Mouse (Mus musculus): ENCODE results near the gene Ano7. TPM values are rescaled to one million over a fixed set of nuclear protein-coding genes. Genes with fewer than 3 reads are reported as not detected.

The Ano7 gene
- under 1 TPM; 0.18 to 0.74 (median 0.51) TPM for total RNA-seq (2022)

- DNase-seq (ENCODE audit: low spot score in 2 of 2), result no peak
Measured at GRCm38 (mm10) chr1:93373665-93374064, at the start of gene Ano7. Gene Ano7, plus strand, starts transcription at chr1:93373930.

GRCm38 (mm10) chr1:93323973-93324372 lies 49.8 kb upstream of the Ano7 start:
- DNase-seq (ENCODE audit: low spot score in 2 of 2), result no peak

- no peak for DNase-seq (ENCODE audit: low spot score in 2 of 2)
Measured at GRCm38 (mm10) chr1:93326446-93326845, 47.3 kb upstream of the Ano7 start.

- no peak for DNase-seq (ENCODE audit: low spot score in 2 of 2)
Measured at GRCm38 (mm10) chr1:93334621-93335020, 39.1 kb upstream of the Ano7 start.

GRCm38 (mm10) chr1:93342648-93343503 lies 30.9 kb upstream of the Ano7 start, which contains the start of the genes Ppp1r7 and Pask:
Gene Ppp1r7, plus strand, starts transcription at chr1:93342854.
Gene Pask, minus strand, starts transcription at chr1:93343482.
- DNase-seq (ENCODE audit: low spot score in 2 of 2), result peak; percentile 88 to 96

- DNase-seq (ENCODE audit: low spot score in 2 of 2), result peak in 1 of 2 experiments; percentile 94
Measured at GRCm38 (mm10) chr1:93343504-93344047, 30.2 kb upstream of the Ano7 start.

GRCm38 (mm10) chr1:93347176-93347575 lies 26.6 kb upstream of the Ano7 start:
- DNase-seq (ENCODE audit: low spot score in 2 of 2), result no peak

GRCm38 (mm10) chr1:93349701-93350100 lies 24.0 kb upstream of the Ano7 start:
- no peak for DNase-seq (ENCODE audit: low spot score in 2 of 2)

- peak in 1 of 2 experiments; percentile 43 for DNase-seq (ENCODE audit: low spot score in 2 of 2)
Measured at GRCm38 (mm10) chr1:93352724-93353123, 21.0 kb upstream of the Ano7 start.

- no peak for DNase-seq (ENCODE audit: low spot score in 2 of 2)
Measured at GRCm38 (mm10) chr1:93362661-93363060, 11.1 kb upstream of the Ano7 start.

- DNase-seq (ENCODE audit: low spot score in 2 of 2), result no peak
Measured at GRCm38 (mm10) chr1:93365641-93366040, 8.1 kb upstream of the Ano7 start.

GRCm38 (mm10) chr1:93377307-93377706 lies 3.6 kb downstream of the Ano7 start:
- no peak for DNase-seq (ENCODE audit: low spot score in 2 of 2)

GRCm38 (mm10) chr1:93379117-93379516 lies 5.4 kb downstream of the Ano7 start:
- no peak for DNase-seq (ENCODE audit: low spot score in 2 of 2)

- DNase-seq (ENCODE audit: low spot score in 2 of 2), result no peak
Measured at GRCm38 (mm10) chr1:93387198-93387597, 13.5 kb downstream of the Ano7 start.

GRCm38 (mm10) chr1:93388906-93389305 lies 15.2 kb downstream of the Ano7 start:
- DNase-seq (ENCODE audit: low spot score in 2 of 2), result no peak

GRCm38 (mm10) chr1:93401191-93402052 lies 27.7 kb downstream of the Ano7 start:
- no peak for DNase-seq (ENCODE audit: low spot score in 2 of 2)

- no peak for DNase-seq (ENCODE audit: low spot score in 2 of 2)
Measured at GRCm38 (mm10) chr1:93403403-93403802, 29.7 kb downstream of the Ano7 start.

GRCm38 (mm10) chr1:93432087-93432486 lies 58.4 kb downstream of the Ano7 start:
- DNase-seq (ENCODE audit: low spot score in 2 of 2), result no peak

- DNase-seq (ENCODE audit: low spot score in 2 of 2), result no peak
Measured at GRCm38 (mm10) chr1:93439321-93439720, 65.6 kb downstream of the Ano7 start.

- peak in 1 of 2 experiments; percentile 33 for DNase-seq (ENCODE audit: low spot score in 2 of 2)
Measured at GRCm38 (mm10) chr1:93444405-93445110, 70.8 kb downstream of the Ano7 start.

All from left cerebral cortex, adult 8-10 months (tissue).